In the genomic region with DNA sequence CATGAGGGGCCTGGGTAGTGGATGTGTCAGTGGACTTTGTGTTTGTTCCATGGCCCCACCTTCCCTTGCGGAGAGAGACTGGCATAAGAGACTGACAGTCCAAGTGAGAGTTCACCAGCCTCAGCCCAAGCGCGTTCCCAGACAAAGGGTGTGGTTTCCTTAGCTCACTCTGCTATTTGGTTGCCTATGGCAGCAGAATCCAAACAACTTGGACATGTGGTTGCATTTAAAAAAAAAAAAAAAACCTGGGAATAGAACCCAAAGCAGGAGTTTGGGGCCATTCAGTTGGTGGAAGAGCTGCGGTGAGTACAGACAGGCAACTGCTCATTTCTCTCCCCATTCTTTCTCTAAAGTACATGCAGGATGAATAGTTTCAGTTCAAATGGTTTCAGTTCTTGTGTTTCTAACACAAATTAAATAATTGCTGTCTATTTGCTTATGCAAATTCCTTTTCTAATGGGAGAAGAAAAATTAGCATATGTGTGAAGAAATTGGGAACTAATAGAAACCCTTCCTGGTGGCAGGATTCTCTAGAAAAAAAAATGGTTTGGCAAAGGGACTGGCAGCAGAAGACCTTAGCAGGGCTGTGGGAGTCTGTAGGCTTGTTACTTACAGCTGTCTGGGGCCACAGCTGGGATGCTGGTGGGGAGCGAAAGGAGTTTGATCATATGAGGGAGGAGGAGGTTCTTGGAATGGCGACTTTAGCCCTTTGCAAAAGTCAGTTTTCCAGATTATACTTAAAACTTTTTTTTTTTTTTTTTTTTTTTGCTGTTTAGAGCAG, we compare ENCODE assay signal across 8 mouse cellular contexts. TPM values are rescaled to one million over a fixed set of nuclear protein-coding genes. Genes with fewer than 3 reads are reported as not detected.
DNase-seq lines count a peak whose midpoint lies in the region.

No protein-coding gene starts in this region.

- DNase-seq in embryo, embryonic 10 days (ENCODE audit: low spot score) = peak; percentile 14
- DNase-seq in embryo, embryonic 9.5 days (ENCODE audit: extremely low spot score) = no peak
- DNase-seq in Muller cell, postnatal 12 days (ENCODE audit: inconsistent ontology term) = peak; percentile 71
- DNase-seq in forelimb bud, embryonic 11.5 days (ENCODE audit: low read depth, low spot score) = peak; percentile 41
- peak; percentile 70 for DNase-seq in lung, postnatal 10 days
- DNase-seq in thymus, postnatal 0 days (ENCODE audit: low spot score) = no peak
- DNase-seq in cerebellum, postnatal 10 days = no peak
- DNase-seq in left cerebral cortex, adult 18-20 months (ENCODE audit: low spot score in 2 of 2) = no peak

RNA-seq across cellular contexts. Expression of a gene that starts 35.7 kb away (rescaled TPM):
- 1.1 and 1.2 TPM in 2 replicates for polyA plus RNA-seq in thymus, postnatal 0 days (2015; fragmentation: Nextera tagmentation; extraction: Ambion mirVana)
- not detected for total RNA-seq in left cerebral cortex, adult 18-20 months (2021)

RNA-seq across cellular contexts. Expression of a gene that starts 54.9 kb away (rescaled TPM):
- 7.9 and 9.5 TPM in 2 replicates for polyA plus RNA-seq in thymus, postnatal 0 days (2015; fragmentation: Nextera tagmentation; extraction: Ambion mirVana)
- total RNA-seq in left cerebral cortex, adult 18-20 months (2021) = 10 to 100 TPM; 83.4 to 90.6 TPM

Comparison
In these comparisons a context has a peak if more than half of its experiments do, and no peak if none do; other contexts are left out.
1. DNase-seq: peak in embryo, embryonic 10 days (single experiment), Muller cell, postnatal 12 days (single experiment), forelimb bud, embryonic 11.5 days (single experiment) and lung, postnatal 10 days (single experiment); none in embryo, embryonic 9.5 days (single experiment), thymus, postnatal 0 days (single experiment), cerebellum, postnatal 10 days (0 of 2) and left cerebral cortex, adult 18-20 months (0 of 2).